Mouse (Mus musculus) testis, adult 2 months (tissue): Measurements from ENCODE around the gene Nr3c2.

Experiments used
- CTCF ChIP-seq: fragments of 200-500 bp; IDR thresholded peaks from 2 replicates; pipeline ENCODE4 v1.5.1; 2012; ENCODE audit warnings: low read depth, mild to moderate bottlenecking, inconsistent platforms, low read length, moderate library complexity; ENCODE audit not compliant: control insufficient read depth, insufficient read depth, insufficient replicate concordance
- POLR2A ChIP-seq: fragments of 200-500 bp; IDR thresholded peaks from 2 replicates; pipeline ENCODE4 v1.6.1; 2012; ENCODE audit warnings: low read depth, mild to moderate bottlenecking, inconsistent platforms, low read length, moderate library complexity; ENCODE audit not compliant: control insufficient read depth

DNA sequence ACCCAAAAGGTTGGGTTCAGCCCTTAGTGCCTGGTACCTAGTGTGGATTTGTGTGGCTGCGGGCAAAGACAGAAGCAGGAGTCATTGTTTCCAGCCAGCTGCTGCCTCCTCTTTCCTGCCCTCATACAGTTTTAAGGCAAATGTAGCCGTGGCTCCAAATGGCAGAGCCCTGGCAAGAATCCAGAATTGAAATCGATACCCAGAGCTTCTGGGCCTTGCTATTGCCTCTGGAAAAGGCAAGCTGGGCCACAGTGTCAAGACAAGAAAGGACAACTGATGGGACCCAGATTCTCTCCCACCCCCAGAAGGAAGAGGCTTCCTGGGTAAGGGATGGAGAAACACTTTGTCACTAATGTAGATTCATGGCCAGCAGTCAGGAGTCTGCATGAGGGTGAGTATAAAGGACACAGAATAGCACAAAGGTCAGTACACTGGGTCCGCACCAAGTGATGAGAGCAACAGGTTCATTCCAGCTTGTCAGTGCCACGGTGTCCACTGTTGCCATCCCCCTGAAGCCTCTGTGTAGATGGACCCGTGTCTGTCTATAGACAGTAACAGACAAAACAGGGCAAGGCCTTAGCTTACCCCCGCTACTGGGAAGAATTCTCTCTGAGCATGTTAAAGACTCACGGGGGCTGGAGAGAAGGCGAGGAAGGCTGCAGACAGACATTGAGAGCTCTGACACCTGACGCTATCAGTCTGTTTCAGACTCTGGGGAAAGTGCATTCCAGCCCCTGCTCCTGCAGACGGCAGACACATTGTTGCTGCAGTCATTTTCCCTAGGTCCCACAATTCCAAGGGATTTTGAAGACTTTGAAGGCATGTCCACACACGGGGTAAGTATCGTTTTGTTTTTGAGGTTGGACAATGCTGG lies 124.8 kb downstream of the Nr3c2 start:
- TF ChIP-seq POLR2A (no peak), CTCF (no peak)
